Comparison of ENCODE assay signal across 9 mouse cellular contexts in genomic region chr5:30104339-30104738, GRCm38 (mm10). TPM values are rescaled to one million over a fixed set of nuclear protein-coding genes. Genes with fewer than 3 reads are reported as not detected.
DNase-seq lines count a peak whose midpoint lies in the region; ATAC-seq and TF ChIP-seq lines count a peak whose summit lies in the region.
"Had no signal": no experiment of that assay in that cellular context is flagged by ENCODE, and none has a peak within 500 bp of the region (broad histone marks: within the 10 kb centered on the region; RNA-seq: fewer than 3 reads in every experiment).

No protein-coding gene starts in this region.

- no peaks in the 10 kb centered on the region for H3K79me2 ChIP-seq in C2C12 (ENCODE audit: control insufficient read depth, insufficient read depth)

- DNase-seq in cerebellum, adult 18-20 months = peak; percentile 49 to 55
- no peak for DNase-seq in cerebellum, adult 11 months
- peak; percentile 54 to 85 for DNase-seq in kidney, postnatal 36 days
- DNase-seq in lung, postnatal 4 days = peak; percentile 27 to 54

- peak overlapping the region; percentile 88 for H3K4me2 ChIP-seq in heart, embryonic 16.5 days (ENCODE audit: low read depth, low read length)
- peak overlapping the region; percentile 96 for H3K4me2 ChIP-seq in stomach, embryonic 16.5 days (ENCODE audit: low read depth, low read length)

- H3K27me3 ChIP-seq in C2C12 (ENCODE audit: control insufficient read depth, insufficient read depth, insufficient read length) = peaks cover 40% of the 10 kb centered on the region
- peaks cover 56% of the 10 kb centered on the region for H3K27me3 ChIP-seq in heart, embryonic 16.5 days (ENCODE audit: control insufficient read depth, insufficient read depth, low read length)
- H3K27me3 ChIP-seq in stomach, embryonic 16.5 days (ENCODE audit: control insufficient read depth, insufficient read depth, low read length) = peaks cover 25% of the 10 kb centered on the region

- no peak overlapping the region for H3ac ChIP-seq in C2C12 (ENCODE audit: control insufficient read depth, insufficient read length, low read depth)

- no peaks in the 10 kb centered on the region for H3K9me3 ChIP-seq in heart, embryonic 16.5 days (replicated peaks; ENCODE audit: control insufficient read depth, low read length)
- no peaks in the 10 kb centered on the region for H3K9me3 ChIP-seq in stomach, embryonic 16.5 days (replicated peaks; ENCODE audit: control insufficient read depth, low read length)

- TF ChIP-seq CTCF in C2C12 (IDR thresholded peaks at IDR 0.05; ENCODE audit: control insufficient read depth, insufficient read depth, insufficient read length) = peak; percentile 56

- H3K79me3 ChIP-seq in C2C12 (ENCODE audit: low read depth) = no peaks in the 10 kb centered on the region

- peaks cover 10% of the 10 kb centered on the region; the same call in 1 of the 2 replicates for H3K4me1 ChIP-seq in heart, embryonic 16.5 days (ENCODE audit: control insufficient read depth, insufficient read depth, low read length)
- peaks cover 15% of the 10 kb centered on the region for H3K4me1 ChIP-seq in stomach, embryonic 16.5 days (ENCODE audit: control insufficient read depth, insufficient read depth, low read length)

- 3% methylated on average over 12 of the region's 12 CpGs for WGBS in heart, embryonic 16.5 days
- WGBS in stomach, embryonic 16.5 days = 3% methylated on average over 11 of the region's 12 CpGs

- ATAC-seq in common myeloid progenitor, adult 5-6 weeks (replicated peaks; ENCODE audit: low read depth, poor library complexity, severe bottlenecking) = peak; percentile 45; the same call in 1 of the 2 replicates
- ATAC-seq in heart, embryonic 16.5 days (replicated peaks; ENCODE audit: extremely low read depth, insufficient read depth, low FRiP score) = no peak
- no peak for ATAC-seq in stomach, embryonic 16.5 days (ENCODE audit: insufficient read depth, low FRiP score)

- no peaks in the 10 kb centered on the region for H3K36me3 ChIP-seq in C2C12 (ENCODE audit: control insufficient read depth, insufficient read depth)
- no peaks in the 10 kb centered on the region for H3K36me3 ChIP-seq in heart, embryonic 16.5 days (ENCODE audit: control insufficient read depth, insufficient read depth)
- H3K36me3 ChIP-seq in stomach, embryonic 16.5 days (ENCODE audit: control insufficient read depth, insufficient read depth, low read length) = no peaks in the 10 kb centered on the region

- H3K9ac ChIP-seq in heart, embryonic 16.5 days (ENCODE audit: low read length) = no peak overlapping the region
- H3K9ac ChIP-seq in stomach, embryonic 16.5 days (ENCODE audit: low read length) = no peak overlapping the region

- H3K4me3 ChIP-seq in C2C12 (ENCODE audit: insufficient read depth, poor library complexity, severe bottlenecking) = no peak overlapping the region
- peak overlapping the region; percentile 56 for H3K4me3 ChIP-seq in heart, embryonic 16.5 days (ENCODE audit: low read length)
- H3K4me3 ChIP-seq in stomach, embryonic 16.5 days (replicated peaks; ENCODE audit: low read length) = peak overlapping the region; percentile 56

- no peak overlapping the region for H3K27ac ChIP-seq in heart, embryonic 16.5 days (ENCODE audit: low read length)
- no peak overlapping the region for H3K27ac ChIP-seq in stomach, embryonic 16.5 days (ENCODE audit: low read length)

TF ChIP-seq in C2C12, 6 proteins besides CTCF, POLR2A, EP300 and RAD21:
- TF ChIP-seq FOSL1 (IDR thresholded peaks at IDR 0.05; ENCODE audit: insufficient read depth, low read length, poor library complexity, severe bottlenecking) (no peak), USF1 (IDR thresholded peaks at IDR 0.05; ENCODE audit: low read depth) (no peak), MAX (IDR thresholded peaks at IDR 0.05) (no peak), CEBPB (IDR thresholded peaks at IDR 0.05; ENCODE audit: low read depth) (no peak), MYOG (IDR thresholded peaks at IDR 0.05; ENCODE audit: control insufficient read depth, extremely low read depth, insufficient read length) (no peak), MYOD1 (IDR thresholded peaks at IDR 0.05; ENCODE audit: control insufficient read depth, insufficient read length, low read depth) (no peak)

RNA-seq across cellular contexts. Expression of gene Garem2, which starts 0.6 kb away (rescaled TPM):
- 0.33 TPM for polyA plus RNA-seq in C2C12 (2012; fragmentation: generic; extraction: Trizol)
- total RNA-seq in common myeloid progenitor, adult 5-6 weeks (2017) = not detected in 2 replicates
- 0.12 and 0.20 TPM in 2 replicates for polyA plus RNA-seq in heart, embryonic 16.5 days (2015; fragmentation: Nextera tagmentation; extraction: Ambion mirVana)
- polyA plus RNA-seq in stomach, embryonic 16.5 days (2015; fragmentation: Nextera tagmentation; extraction: Ambion mirVana) = 0.07 and 0.12 TPM in 2 replicates

RNA-seq across cellular contexts. Expression of gene 3110082J24Rik, which starts 1.5 kb away (rescaled TPM):
- 0.14 TPM for polyA plus RNA-seq in C2C12 (2012; fragmentation: generic; extraction: Trizol)
- not detected in 2 replicates for total RNA-seq in common myeloid progenitor, adult 5-6 weeks (2017)
- polyA plus RNA-seq in heart, embryonic 16.5 days (2015; fragmentation: Nextera tagmentation; extraction: Ambion mirVana) = not detected in 2 replicates
- not detected in 2 replicates for polyA plus RNA-seq in stomach, embryonic 16.5 days (2015; fragmentation: Nextera tagmentation; extraction: Ambion mirVana)
- total RNA-seq: heart, adult 18-20 months had no signal

RNA-seq across cellular contexts. Expression of gene Tyms, which starts 30.9 kb away (rescaled TPM):
- 141 TPM for polyA plus RNA-seq in C2C12 (2012; fragmentation: generic; extraction: Trizol)
- total RNA-seq in common myeloid progenitor, adult 5-6 weeks (2017) = 112 and 152 TPM in 2 replicates
- polyA plus RNA-seq in heart, embryonic 16.5 days (2015; fragmentation: Nextera tagmentation; extraction: Ambion mirVana) = 99.3 and 110 TPM in 2 replicates
- 217 and 232 TPM in 2 replicates for polyA plus RNA-seq in stomach, embryonic 16.5 days (2015; fragmentation: Nextera tagmentation; extraction: Ambion mirVana)

RNA-seq across cellular contexts. Expression of gene Hadha, which starts 50.6 kb away (rescaled TPM):
- 65.9 TPM for polyA plus RNA-seq in C2C12 (2012; fragmentation: generic; extraction: Trizol)
- total RNA-seq in common myeloid progenitor, adult 5-6 weeks (2017) = 139 and 147 TPM in 2 replicates
- polyA plus RNA-seq in heart, embryonic 16.5 days (2015; fragmentation: Nextera tagmentation; extraction: Ambion mirVana) = 349 and 361 TPM in 2 replicates
- polyA plus RNA-seq in stomach, embryonic 16.5 days (2015; fragmentation: Nextera tagmentation; extraction: Ambion mirVana) = 173 and 174 TPM in 2 replicates

RNA-seq across cellular contexts. Expression of gene Hadhb, which starts 50.7 kb away (rescaled TPM):
- polyA plus RNA-seq in C2C12 (2012; fragmentation: generic; extraction: Trizol) = 43.2 TPM
- total RNA-seq in common myeloid progenitor, adult 5-6 weeks (2017) = 66.7 and 76.6 TPM in 2 replicates
- polyA plus RNA-seq in heart, embryonic 16.5 days (2015; fragmentation: Nextera tagmentation; extraction: Ambion mirVana) = 490 and 509 TPM in 2 replicates
- polyA plus RNA-seq in stomach, embryonic 16.5 days (2015; fragmentation: Nextera tagmentation; extraction: Ambion mirVana) = 212 and 217 TPM in 2 replicates
